Mouse (Mus musculus) spleen, postnatal 4 days (tissue): ENCODE data around the gene H2-T22.

Source experiments
- DNase-seq, 2 experiments: peaks; one replicate each; pipeline ENCODE4 v3.0.0; 2022; ENCODE audit warnings: low spot score in 2 of 2

The H2-T22 gene

GRCm38 (mm10) chr17:35998545-35999305 is 43.8 kb downstream of the H2-T22 start:
- no peak for DNase-seq

DNA sequence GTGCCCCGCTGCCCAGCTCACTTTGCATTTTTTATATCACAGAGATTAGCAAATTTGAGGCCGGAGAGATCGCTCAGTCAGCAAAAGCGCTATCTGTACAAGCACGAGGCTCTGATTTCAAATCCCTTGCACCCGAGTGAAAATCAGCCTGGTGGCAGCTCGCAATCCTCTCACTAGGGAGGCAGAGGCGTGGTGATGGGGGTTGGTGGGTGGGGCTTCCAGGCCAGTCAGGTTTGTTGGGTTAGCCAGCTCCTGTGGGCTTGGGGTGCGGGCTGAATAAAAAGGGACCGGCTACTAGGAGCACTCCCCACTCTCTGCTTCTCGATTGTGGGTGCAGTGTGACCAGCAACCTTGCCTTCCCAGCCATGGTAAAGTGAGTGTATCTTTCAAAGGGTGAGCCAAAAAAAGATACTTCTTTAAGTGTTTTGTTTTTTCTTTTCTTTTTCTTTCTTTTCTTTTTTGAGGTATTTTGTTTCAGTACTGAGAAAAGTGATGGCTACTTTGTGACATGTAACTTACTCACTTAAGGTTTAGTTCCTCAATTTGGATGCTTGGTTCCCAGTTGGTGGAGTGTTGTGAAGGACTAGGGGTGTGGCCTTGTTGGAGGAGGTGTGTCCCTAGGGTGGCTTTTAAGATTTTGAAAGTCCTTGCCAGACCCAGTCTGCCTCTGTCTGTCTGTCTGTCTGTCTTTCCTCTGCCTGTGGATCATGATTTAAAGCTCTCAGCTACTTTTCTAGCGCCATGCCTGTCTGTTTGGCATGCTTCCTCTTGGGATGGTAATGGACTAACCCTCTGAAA is 44.6 kb downstream of the H2-T22 start:
- DNase-seq: peak; percentile 71 to 81

DNA sequence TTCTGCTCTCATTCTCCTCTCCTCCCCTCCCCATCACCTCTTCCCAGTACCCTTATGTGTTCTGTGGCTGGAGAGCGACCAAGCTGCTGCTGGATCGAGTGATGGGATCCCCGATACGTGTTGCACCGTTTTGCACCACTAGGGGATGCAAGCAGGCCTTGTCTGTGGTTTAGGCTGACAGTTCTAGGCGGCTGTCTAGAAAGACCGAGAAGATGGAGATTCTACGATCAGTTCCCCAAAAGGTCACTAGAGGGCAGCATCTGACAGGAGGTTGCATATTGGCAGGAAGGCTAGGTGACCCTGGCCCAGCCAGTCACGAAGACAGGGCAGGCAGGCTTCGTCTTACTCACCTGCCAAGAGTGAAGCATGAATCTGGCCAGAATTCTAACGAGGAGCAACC is 45.6 kb downstream of the H2-T22 start:
- peak; percentile 99 for DNase-seq

DNA sequence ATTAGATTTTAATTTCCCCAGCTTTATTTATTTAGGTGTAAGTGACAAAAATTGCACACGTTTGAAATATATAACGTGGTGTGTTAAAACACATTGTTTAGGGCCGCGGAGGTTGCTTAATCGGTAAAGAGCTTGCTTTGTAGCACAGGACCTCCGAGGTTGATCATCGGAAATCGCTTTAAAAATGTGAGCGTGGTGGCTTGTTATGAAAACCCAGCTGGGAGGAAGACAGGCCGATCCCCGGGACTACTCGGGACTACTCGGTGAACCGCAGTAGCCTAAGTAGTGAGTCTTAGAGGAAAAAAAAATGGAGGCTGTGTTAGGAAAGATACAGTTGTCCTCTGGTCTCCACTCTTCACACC is 47.7 kb downstream of the H2-T22 start:
- no peak for DNase-seq

DNA sequence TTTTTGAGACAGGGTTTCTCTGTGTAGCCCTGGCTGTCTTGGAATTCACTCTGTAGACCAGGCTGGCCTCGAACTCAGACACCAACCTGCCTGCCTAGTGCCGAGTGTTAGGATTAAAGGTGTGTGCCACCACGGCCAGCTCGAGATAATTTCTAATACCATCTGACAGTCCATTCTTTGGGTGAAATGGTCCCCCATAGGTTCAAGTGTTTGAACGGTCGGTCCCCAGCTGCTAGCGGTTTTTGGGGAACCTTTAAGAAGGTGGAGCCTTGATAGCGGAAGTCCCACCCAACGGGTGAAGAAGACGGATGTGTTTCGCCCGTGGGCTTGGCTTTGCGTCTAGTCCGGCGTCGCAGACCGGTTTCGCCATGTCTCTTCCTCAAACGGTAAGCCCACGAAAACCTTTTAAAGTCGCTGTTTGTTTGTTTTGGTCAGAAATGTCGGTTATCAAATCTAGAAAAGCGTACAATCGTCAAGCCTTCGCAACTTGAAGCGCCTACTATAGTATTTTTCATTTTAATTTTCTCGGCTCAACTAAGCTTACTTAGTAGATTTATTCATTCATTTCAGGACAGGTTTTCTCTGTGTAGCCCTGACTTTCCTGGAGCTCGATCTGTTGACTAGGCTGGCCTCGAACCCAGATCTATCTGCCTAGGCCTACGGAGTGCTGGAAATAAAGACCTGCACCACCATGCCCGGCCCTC is 48.2 kb downstream of the H2-T22 start:
- peak; percentile 82 to 87 for DNase-seq

DNA sequence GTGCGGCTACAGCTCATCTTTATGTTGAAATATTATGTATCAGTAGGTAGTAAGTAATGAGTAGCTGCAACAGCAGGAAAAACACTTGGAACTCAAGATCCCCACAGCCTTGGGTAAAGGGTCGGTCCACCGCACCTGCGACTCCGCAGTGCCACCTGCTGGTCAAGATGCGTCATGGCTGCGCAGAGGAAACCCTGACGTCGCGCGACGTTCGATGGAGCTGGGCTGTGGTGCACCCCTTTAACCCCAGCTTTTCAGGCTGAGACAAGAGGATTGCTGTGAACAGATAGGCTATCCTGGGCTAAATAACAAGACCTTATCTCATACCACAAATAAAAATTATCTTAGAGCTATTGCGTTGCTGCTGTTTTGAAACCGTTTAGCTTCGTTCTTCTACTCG is 48.9 kb downstream of the H2-T22 start:
- peak; percentile 82 to 95 for DNase-seq

DNA sequence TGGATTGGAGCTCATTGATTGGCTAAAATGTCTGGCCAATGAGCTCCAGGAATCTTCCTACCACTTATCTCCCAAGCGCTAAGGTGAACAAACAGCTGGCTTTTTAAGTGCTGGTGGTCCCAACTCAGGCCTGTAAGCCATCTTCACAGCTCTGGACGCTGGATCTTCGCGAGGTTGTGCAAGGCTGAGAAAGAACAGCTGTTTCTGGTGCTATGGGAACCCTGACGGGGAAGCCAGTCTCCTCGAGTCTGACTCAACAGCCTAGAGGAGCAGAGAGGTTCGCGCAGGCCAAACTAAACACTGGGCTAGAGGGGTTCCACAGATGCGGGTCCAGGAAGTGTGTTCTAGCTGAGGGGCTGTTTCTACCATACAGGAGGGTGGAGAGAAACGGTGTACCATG is 50.8 kb downstream of the H2-T22 start:
- no peak for DNase-seq
